Mouse (Mus musculus) heart, embryonic 15.5 days (tissue): Measurements from ENCODE around the gene Ackr2. TPM values are rescaled to one million over a fixed set of nuclear protein-coding genes. Genes with fewer than 3 reads are reported as not detected.
A peak's percentile ranks its signal among the peaks of the same experiment; 100 is the strongest.

Source experiments
- ATAC-seq: fragments of 200-750 bp; cut with Nextera tagmentation; replicated peaks from 2 replicates; pipeline ENCODE4 v1.8.0; 2017; ENCODE audit warnings: low read depth, moderate TSS enrichment; ENCODE audit not compliant: insufficient number of reproducible peaks, insufficient read depth, low FRiP score
- H3K27ac ChIP-seq: fragments of 300-500 bp; sonication (generic); 2 replicates; pipeline ENCODE4 v1.5.1; 2015; ENCODE audit warnings: mild to moderate bottlenecking, inconsistent platforms
- H3K27me3 ChIP-seq: fragments of 300-500 bp; sonication (generic); 2 replicates; pipeline ENCODE4 v1.6.1; 2015; ENCODE audit warnings: inconsistent platforms
- H3K36me3 ChIP-seq: fragments of 300-500 bp; sonication (generic); 2 replicates; pipeline ENCODE4 v1.6.1; 2015; ENCODE audit warnings: mild to moderate bottlenecking, inconsistent platforms
- H3K4me1 ChIP-seq: fragments of 300-500 bp; sonication (generic); replicated peaks from 2 replicates; pipeline ENCODE4 v1.6.1; 2015; ENCODE audit warnings: inconsistent platforms
- H3K4me2 ChIP-seq: fragments of 300-500 bp; sonication (generic); 2 replicates; pipeline ENCODE4 v1.6.1; 2015; ENCODE audit warnings: inconsistent platforms, mild to moderate bottlenecking, moderate library complexity
- H3K4me3 ChIP-seq: fragments of 300-500 bp; sonication (generic); 2 replicates; pipeline ENCODE4 v1.5.1; 2015; ENCODE audit warnings: mild to moderate bottlenecking, inconsistent platforms
- H3K9ac ChIP-seq: fragments of 300-500 bp; sonication (generic); 2 replicates; pipeline ENCODE4 v1.6.1; 2015; ENCODE audit warnings: mild to moderate bottlenecking, inconsistent platforms
- H3K9me3 ChIP-seq: fragments of 300-500 bp; sonication (generic); replicated peaks from 2 replicates; pipeline ENCODE4 v1.6.1; 2016; ENCODE audit warnings: inconsistent platforms
- WGBS: fragments of 180-500 bp; shearing (Covaris S2); methylation state at CpG from one replicate; pipeline ENCODE4 v1.1.7; 2015; ENCODE audit warnings: mixed read lengths; 5-methylcytosine and 5-hydroxymethylcytosine counted together
- polyA plus RNA-seq: library from polyadenylated mRNA; unstranded; fragments of >200 nt; fragmentation: Nextera tagmentation; extraction: Ambion mirVana; gene quantifications from 2 replicates; pipeline ENCODE4 v1.2.1, GENCODE M21; 2015

Ackr2 gene
- 1.2 and 2.0 TPM in 2 replicates for polyA plus RNA-seq

DNA sequence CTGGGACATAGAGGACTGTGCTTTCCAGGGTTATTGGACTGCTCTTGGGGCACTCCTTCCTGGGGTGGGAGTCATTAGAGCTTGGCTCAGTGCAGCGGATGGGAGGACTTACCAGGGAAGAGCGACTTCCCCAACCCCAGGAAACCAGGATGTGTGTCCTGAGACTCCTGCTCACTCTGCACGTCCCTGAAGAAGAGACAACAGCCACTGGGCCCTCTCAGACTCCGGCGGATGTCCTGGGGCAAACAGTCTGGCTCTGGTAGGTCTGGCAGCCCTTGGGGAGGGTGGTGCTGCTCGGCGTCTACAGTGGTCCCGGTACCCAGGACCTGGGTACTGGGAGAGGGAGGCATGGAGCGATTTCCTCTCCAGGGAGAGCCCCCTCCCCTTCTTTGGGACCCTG, at the start of gene Ackr2:
Gene Ackr2, plus strand, starts transcription at position 111 of the 400 bp plus-strand sequence.
- Histone ChIP-seq H3K4me3 (peak within 1 kb of the TSS; percentile 17; the same call in 1 of the 2 replicates), H3K9me3 (no peaks in the 10 kb centered on the region), H3K27me3 (no peaks in the 10 kb centered on the region), H3K36me3 (no peaks in the 10 kb centered on the region), H3K27ac (no peak within 1 kb of the TSS), H3K9ac (no peak within 1 kb of the TSS), H3K4me2 (no peak within 1 kb of the TSS), H3K4me1 (0 out of 2 replicates have a peak, but pooled peaks cover 3% of the 10 kb centered on the region)
- 75% methylated on average over 9 of the region's 9 CpGs for WGBS
- ATAC-seq, result no peak; the same call in 1 of the 2 replicates

DNA sequence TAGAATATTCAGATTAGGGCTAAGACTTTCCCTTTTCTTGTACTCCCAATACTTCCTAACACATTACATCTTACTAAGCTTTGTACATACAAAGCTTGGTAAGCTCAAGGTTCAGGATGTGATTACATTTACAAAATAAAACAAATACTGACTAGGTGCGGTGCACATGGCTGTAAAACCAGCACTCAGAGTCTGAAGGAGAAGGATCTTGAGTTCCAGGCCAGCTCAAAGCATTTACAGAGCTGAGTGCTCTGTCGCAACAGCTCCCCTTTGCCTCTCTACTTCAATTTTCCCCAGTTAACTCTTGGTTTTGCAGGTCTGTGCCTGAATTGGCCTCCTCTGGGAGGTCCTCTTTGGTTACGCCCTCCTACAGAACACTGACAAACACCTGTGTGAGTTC, 43.9 kb upstream of the Ackr2 start:
- H3K4me1 ChIP-seq, result peaks cover 14% of the 10 kb centered on the region; the same call in 1 of the 2 replicates
- ATAC-seq, result no peak
- WGBS, result 91% methylated on average over 3 of the region's 3 CpGs
- no peaks in the 10 kb centered on the region for H3K27me3 ChIP-seq
- no peaks in the 10 kb centered on the region for H3K9me3 ChIP-seq
- no peak overlapping the region for H3K9ac ChIP-seq
- no peak overlapping the region for H3K27ac ChIP-seq
- H3K4me3 ChIP-seq, result no peak overlapping the region
- no peak overlapping the region for H3K4me2 ChIP-seq
- H3K36me3 ChIP-seq, result peaks cover 26% of the 10 kb centered on the region

DNA sequence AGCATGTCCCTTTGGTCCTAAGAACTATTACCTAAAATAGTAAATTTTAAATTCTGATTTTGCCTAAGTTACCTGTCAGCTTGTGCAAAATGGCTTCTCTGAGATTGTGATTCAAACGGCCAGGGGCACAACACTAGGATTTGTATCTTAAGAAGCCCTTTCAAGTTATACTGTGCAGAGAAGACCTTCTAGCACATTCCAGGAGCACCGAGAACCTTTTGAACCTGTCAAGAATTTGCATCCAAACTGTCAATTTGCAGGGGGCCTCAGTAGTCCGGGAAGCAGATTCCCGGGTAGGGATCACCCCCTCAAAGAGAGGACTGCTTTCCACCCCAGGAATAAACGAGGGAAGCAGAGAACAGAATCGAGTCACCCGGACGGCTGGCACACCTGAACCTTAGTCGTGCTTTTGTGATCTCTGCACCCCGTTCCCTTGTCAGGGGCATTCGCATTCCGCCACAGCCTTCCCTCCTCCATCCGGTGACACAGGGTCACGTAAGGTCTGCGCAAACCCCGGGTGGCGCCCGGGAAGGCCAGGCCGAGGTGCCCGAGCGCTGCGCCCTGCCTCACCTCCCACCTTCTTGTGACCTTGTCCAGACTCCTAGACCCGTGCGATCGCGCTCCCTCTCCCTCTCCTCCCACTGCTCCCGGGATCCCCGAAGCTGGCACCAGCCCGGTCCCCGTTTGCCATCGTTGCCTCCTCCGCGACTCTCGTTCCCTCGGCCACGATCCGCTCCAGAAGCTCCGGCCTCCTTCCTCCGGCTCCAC, 41.3 kb upstream of the Ackr2 start:
- peaks cover 14% of the 10 kb centered on the region; the same call in 1 of the 2 replicates for H3K4me1 ChIP-seq
- ATAC-seq, result peak; percentile 19
- H3K4me2 ChIP-seq, result peak overlapping the region; percentile 75
- under 1% methylated on average over 39 of the region's 39 CpGs for WGBS
- H3K36me3 ChIP-seq, result peaks cover 3% of the 10 kb centered on the region
- peak overlapping the region; percentile 81 for H3K9ac ChIP-seq
- peak overlapping the region; percentile 99 for H3K27ac ChIP-seq
- H3K9me3 ChIP-seq, result no peaks in the 10 kb centered on the region
- peak overlapping the region; percentile 89 for H3K4me3 ChIP-seq
- H3K27me3 ChIP-seq, result no peaks in the 10 kb centered on the region

DNA sequence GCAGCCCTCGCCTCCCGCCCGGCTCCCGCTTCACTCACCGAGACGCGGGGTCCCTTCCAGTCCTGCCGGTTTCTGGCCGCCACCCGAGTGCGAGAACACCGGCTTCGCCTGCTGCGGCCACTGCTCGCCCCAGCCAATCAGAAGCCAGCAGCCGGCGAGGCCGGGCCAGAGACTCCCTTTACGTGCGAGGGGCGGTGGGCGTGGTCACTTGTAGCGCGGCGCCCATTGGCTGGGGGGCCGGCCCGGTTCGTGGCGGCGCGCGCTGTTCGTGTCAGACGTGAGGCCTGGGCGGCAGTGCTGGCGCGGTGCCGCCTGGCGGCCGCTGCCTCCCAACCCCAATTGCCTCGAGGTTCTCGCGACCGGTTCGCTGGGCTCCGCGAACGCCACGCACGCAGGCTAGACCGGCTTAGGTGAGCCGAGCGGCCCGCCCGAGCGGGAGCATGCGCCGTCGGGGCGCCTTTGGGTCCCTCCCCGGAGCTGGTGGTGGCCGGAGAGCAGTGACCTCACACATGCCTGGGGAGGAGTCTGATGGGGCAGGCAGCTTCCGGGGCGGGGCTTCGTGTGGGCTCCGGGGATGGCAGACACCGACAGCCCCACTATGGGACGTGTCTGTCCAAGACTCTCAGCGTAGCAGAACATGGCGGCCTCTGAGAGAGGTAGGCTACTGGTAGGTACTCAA, 40.5 kb upstream of the Ackr2 start:
- Histone ChIP-seq H3K27me3 (no peaks in the 10 kb centered on the region), H3K4me3 (peak overlapping the region; percentile 89), H3K4me2 (peak overlapping the region; percentile 75), H3K36me3 (no peaks in the 10 kb centered on the region; the same call in 1 of the 2 replicates), H3K9me3 (no peaks in the 10 kb centered on the region), H3K27ac (peak overlapping the region; percentile 99), H3K9ac (peak overlapping the region; percentile 81), H3K4me1 (peaks cover 14% of the 10 kb centered on the region; the same call in 1 of the 2 replicates)
- WGBS, result under 1% methylated on average over 70 of the region's 70 CpGs
- peak; percentile 98 for ATAC-seq

DNA sequence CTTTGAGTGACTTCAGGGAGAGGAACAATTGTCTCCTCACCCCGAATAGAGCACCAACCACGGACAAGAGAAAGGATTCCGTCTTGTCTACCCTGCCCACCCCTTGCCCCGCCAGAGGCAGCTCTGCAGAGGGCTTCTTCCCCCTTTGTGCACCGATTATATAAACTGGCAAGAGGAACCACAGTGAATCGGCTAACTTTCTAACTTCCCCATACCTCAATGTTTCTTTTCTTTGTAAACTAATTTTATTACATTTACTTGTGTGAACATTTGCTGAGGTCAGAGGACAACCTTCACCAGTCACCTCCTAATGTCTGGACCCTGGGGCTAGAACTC, 40.0 kb upstream of the Ackr2 start, which contains the start of gene Higd1a:
Gene Higd1a, minus strand, starts transcription at position 210 of the 336 bp plus-strand sequence.
- peak within 1 kb of the TSS; percentile 75 for H3K4me2 ChIP-seq
- H3K4me1 ChIP-seq, result peaks cover 14% of the 10 kb centered on the region; the same call in 1 of the 2 replicates
- H3K4me3 ChIP-seq, result peak within 1 kb of the TSS; percentile 89
- 9% methylated on average over 6 of the region's 6 CpGs for WGBS
- peak within 1 kb of the TSS; percentile 99 for H3K27ac ChIP-seq
- H3K9ac ChIP-seq, result peak within 1 kb of the TSS; percentile 81
- no peaks in the 10 kb centered on the region for H3K27me3 ChIP-seq
- no peaks in the 10 kb centered on the region for H3K9me3 ChIP-seq
- no peak for ATAC-seq
- H3K36me3 ChIP-seq, result no peaks in the 10 kb centered on the region; the same call in 1 of the 2 replicates

DNA sequence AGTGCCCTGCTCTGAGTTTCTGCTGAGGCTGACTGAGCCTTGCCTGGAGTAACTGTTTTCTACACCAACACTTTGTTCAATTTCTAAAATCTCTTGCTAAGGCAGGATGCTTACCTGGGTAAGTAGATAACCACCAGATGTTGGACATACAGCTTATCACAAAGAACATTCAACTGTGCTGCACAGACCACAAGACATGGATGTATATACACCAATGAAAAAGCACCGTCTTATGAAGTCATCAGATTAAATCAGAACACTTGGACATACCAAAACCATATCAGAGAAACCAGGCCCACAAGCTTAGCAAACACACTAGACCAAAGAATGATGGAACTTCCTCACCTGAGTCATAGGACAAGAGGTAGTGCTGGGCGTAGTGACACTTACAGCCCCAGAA, 38.8 kb upstream of the Ackr2 start:
- Histone ChIP-seq H3K27ac (no peak overlapping the region), H3K36me3 (no peaks in the 10 kb centered on the region), H3K4me3 (no peak overlapping the region), H3K4me2 (no peak overlapping the region), H3K27me3 (no peaks in the 10 kb centered on the region), H3K9ac (no peak overlapping the region), H3K9me3 (no peaks in the 10 kb centered on the region), H3K4me1 (peaks cover 12% of the 10 kb centered on the region; the same call in 1 of the 2 replicates)
- 93% methylated on average over 2 of the region's 2 CpGs for WGBS
- ATAC-seq, result no peak

DNA sequence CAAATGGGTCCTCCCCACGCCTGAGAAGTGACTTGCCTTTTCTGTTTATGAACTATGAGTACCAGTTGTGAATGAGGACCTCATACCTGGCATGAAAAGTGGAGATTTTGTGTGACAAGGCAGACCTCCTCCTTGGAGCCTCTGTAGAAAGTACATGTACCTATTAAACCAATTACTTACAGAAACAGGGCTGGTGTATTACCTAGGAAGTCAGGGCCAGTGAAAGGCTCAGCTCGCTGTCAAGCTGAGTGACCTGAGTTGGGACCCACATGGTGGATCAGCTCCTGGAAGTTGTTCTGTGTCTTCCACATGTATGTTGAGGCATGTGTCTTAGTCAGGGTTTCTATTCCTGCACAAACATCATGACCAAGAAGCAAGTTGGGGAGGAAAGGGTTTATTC, 37.2 kb upstream of the Ackr2 start:
- no peak for ATAC-seq
- 84% methylated on average over 2 of the region's 2 CpGs for WGBS
- H3K27me3 ChIP-seq, result no peaks in the 10 kb centered on the region
- no peak overlapping the region for H3K9ac ChIP-seq
- H3K4me1 ChIP-seq, result peaks cover 6% of the 10 kb centered on the region; the same call in 1 of the 2 replicates
- H3K4me3 ChIP-seq, result no peak overlapping the region
- no peak overlapping the region for H3K4me2 ChIP-seq
- H3K27ac ChIP-seq, result no peak overlapping the region
- no peaks in the 10 kb centered on the region for H3K36me3 ChIP-seq
- H3K9me3 ChIP-seq, result no peaks in the 10 kb centered on the region

DNA sequence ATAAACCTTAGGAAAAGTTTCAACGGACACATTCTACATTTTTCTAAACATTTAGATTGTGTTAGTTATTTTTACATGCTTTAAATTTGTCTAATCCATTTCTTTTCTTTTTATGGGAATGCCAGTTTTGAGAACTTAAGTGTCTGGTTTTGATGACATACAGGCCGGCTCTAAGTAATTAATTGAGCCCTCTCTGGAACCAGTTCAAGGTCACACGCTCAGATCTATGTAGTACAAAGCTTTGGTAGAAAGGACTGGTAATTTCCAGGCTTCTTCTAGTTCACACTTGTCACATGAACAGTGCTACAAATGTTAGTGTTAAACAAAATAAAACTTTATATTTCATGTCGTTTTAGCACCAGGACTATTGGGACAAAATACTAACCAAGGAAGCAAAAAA, 33.3 kb upstream of the Ackr2 start:
- Histone ChIP-seq H3K9me3 (no peaks in the 10 kb centered on the region), H3K36me3 (no peaks in the 10 kb centered on the region), H3K27ac (no peak overlapping the region), H3K4me1 (no peaks in the 10 kb centered on the region), H3K4me2 (no peak overlapping the region), H3K9ac (no peak overlapping the region), H3K4me3 (no peak overlapping the region), H3K27me3 (no peaks in the 10 kb centered on the region)
- no peak for ATAC-seq
- WGBS, result 64% methylated on average over 4 of the region's 4 CpGs

DNA sequence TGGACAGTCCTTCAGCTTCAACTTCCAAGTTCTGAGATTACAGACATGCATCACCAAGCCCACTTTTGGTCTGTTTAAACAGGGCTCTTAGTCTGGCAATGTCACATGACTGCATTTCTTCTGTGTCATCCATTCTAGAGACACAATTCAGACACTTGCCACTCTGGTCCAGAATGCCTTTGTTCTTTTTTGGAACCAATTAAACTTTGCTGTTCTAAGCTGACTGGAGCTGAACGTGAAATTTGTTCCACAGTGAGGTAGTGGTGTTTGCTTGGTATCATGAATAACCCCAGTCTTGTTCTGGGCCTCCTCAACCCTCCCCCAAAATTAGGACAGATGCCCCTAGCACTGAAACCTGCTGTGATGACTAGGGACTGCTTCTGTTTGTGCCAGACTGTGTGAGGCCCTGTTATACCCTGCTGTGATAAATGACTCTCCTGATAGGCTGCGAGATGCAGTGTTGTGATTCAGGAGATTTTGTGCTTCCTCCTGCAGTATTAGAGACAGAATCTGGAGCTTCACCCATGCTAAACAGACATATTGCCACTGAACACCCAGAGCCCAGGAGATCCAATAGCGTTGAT, 32.6 kb upstream of the Ackr2 start:
- Histone ChIP-seq H3K4me2 (no peak overlapping the region), H3K27ac (no peak overlapping the region), H3K4me1 (no peaks in the 10 kb centered on the region), H3K36me3 (no peaks in the 10 kb centered on the region), H3K9me3 (no peaks in the 10 kb centered on the region), H3K4me3 (no peak overlapping the region), H3K9ac (no peak overlapping the region), H3K27me3 (no peaks in the 10 kb centered on the region)
- WGBS, result 50% methylated on average over 3 of the region's 3 CpGs
- no peak for ATAC-seq

DNA sequence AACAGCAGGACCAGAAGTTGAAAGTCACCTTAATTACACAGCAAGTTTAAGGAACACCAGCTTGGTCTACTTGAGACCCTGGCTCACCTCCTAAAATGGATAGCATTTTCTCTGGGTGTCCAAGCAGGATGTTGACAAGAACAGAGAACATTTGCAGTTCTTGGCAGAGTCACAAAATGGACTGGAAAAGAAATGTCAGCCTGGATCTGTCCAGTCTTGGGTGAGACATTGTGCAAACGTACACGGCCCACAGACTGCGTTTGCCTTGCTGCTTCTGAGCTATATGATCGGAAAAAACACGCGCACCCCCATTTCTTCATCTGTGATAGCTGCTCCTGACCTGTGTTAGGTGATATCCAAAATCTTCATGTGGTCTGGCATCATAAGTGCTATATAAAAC, 30.5 kb upstream of the Ackr2 start:
- no peaks in the 10 kb centered on the region for H3K9me3 ChIP-seq
- 0 out of 2 replicates have a peak, but pooled peaks have one; percentile 43 for ATAC-seq
- H3K4me1 ChIP-seq, result no peaks in the 10 kb centered on the region
- no peak overlapping the region for H3K9ac ChIP-seq
- H3K4me3 ChIP-seq, result no peak overlapping the region
- H3K27ac ChIP-seq, result peak overlapping the region; percentile 40; the same call in 1 of the 2 replicates
- no peak overlapping the region for H3K4me2 ChIP-seq
- WGBS, result 65% methylated on average over 6 of the region's 6 CpGs
- no peaks in the 10 kb centered on the region for H3K27me3 ChIP-seq
- H3K36me3 ChIP-seq, result no peaks in the 10 kb centered on the region

DNA sequence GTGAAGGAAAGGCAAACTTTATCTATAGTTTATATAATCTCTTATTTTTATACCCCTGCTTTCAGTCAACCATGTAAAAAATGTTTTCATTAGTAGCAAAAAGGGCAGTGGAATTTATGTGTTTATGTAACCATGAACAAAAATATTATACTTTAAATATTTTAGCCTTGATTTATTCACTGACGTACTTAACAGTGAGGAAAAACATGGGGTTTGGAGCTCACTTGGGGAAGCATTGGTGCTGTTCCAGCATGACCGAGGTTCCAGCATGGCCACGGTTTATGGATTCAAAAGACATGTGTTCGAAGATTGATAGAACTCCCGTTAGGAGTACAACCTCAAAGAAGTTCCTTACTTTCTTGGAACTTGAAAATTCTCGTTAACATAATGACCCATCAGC, 29.9 kb upstream of the Ackr2 start:
- no peaks in the 10 kb centered on the region for H3K9me3 ChIP-seq
- WGBS, result 73% methylated on average over 6 of the region's 6 CpGs
- no peak for ATAC-seq
- no peak overlapping the region for H3K4me2 ChIP-seq
- H3K9ac ChIP-seq, result no peak overlapping the region
- H3K27ac ChIP-seq, result no peak overlapping the region
- H3K4me3 ChIP-seq, result no peak overlapping the region
- no peaks in the 10 kb centered on the region for H3K27me3 ChIP-seq
- H3K36me3 ChIP-seq, result no peaks in the 10 kb centered on the region
- H3K4me1 ChIP-seq, result no peaks in the 10 kb centered on the region
